Mouse (Mus musculus) spleen, adult 2 months (tissue): ENCODE results near the gene Rcor1. TPM values are rescaled to one million over a fixed set of nuclear protein-coding genes. Genes with fewer than 3 reads are reported as not detected.

Experiments
- DNase-seq, 2 experiments: peaks; one replicate each; pipeline versions ENCODE4 v3.0.0 to v3.0.0-alpha.2; 2012 to 2021; ENCODE audit warnings: low spot score in 2 of 2, low read depth in 1 of 2
- H3K27ac ChIP-seq: fragments of 200-500 bp; 2 replicates; pipeline ENCODE4 v1.5.1; 2012; ENCODE audit warnings: low read length, inconsistent platforms; ENCODE audit not compliant: insufficient read depth
- H3K27me3 ChIP-seq: fragments of 200-500 bp; 2 replicates; pipeline ENCODE4 v1.6.1; 2012; ENCODE audit warnings: mild to moderate bottlenecking, moderate library complexity, low read length, inconsistent platforms; ENCODE audit not compliant: control insufficient read depth, insufficient read depth
- H3K36me3 ChIP-seq: fragments of 200-500 bp; 2 replicates; pipeline ENCODE4 v1.6.1; 2012; ENCODE audit warnings: mild to moderate bottlenecking, low read length, inconsistent platforms; ENCODE audit not compliant: control insufficient read depth, insufficient read depth
- H3K4me1 ChIP-seq: fragments of 200-500 bp; 2 replicates; pipeline ENCODE4 v1.6.1; 2011; ENCODE audit warnings: inconsistent platforms; ENCODE audit not compliant: control insufficient read depth, insufficient read depth, insufficient read length
- H3K4me3 ChIP-seq: fragments of 200-500 bp; 2 replicates; pipeline ENCODE4 v1.5.1; 2011; ENCODE audit warnings: mild to moderate bottlenecking, inconsistent platforms; ENCODE audit not compliant: insufficient read depth, insufficient read length; ENCODE audit errors: extremely low read depth
- CTCF ChIP-seq: fragments of 200-500 bp; IDR thresholded peaks from 2 replicates; pipeline ENCODE4 v1.5.1; 2011; ENCODE audit warnings: mild to moderate bottlenecking, inconsistent platforms; ENCODE audit not compliant: insufficient read depth, insufficient read length, insufficient replicate concordance; ENCODE audit errors: extremely low read depth
- POLR2A ChIP-seq: fragments of 200-500 bp; IDR thresholded peaks from 2 replicates; pipeline ENCODE4 v1.6.1; 2011; ENCODE audit warnings: low read depth, low read length, inconsistent platforms
- WGBS: fragments of 180-500 bp; shearing (Covaris S2); methylation state at CpG from one replicate; pipeline ENCODE4 v1.1.7; 2018; 5-methylcytosine and 5-hydroxymethylcytosine counted together
- polyA plus RNA-seq: library from polyadenylated mRNA; depleted of rRNA; stranded (reverse); fragments of >200 nt; gene quantifications from 2 replicates; pipeline ENCODE4 v1.2.3, GENCODE M21; 2012

Gene Rcor1
- polyA plus RNA-seq, 1 experiment, result 7.8 TPM

DNA sequence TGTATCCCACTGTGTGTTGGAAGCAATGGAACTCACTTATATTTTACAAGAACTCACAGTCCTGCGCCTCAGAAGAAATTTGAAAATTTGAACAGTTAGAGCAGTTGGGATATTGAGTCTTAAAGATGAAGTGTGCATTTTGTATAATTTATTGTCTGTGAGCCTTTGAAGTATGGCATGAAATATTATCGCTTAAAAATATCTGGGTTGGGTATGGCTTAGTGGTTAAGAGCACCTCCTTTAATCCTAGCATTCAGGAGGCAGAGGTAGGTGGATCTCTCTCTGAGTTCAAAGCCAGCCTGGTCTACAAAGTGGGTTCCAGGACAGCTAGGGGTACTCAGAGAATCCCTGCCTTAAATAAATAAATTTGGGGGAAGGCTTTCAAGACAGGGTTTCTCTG lies 20.1 kb upstream of the Rcor1 start:
- no peak overlapping the region for H3K27ac ChIP-seq
- WGBS, result 93% methylated on average over 2 of the region's 2 CpGs
- no peaks in the 10 kb centered on the region for H3K36me3 ChIP-seq
- no peak overlapping the region for H3K4me3 ChIP-seq
- DNase-seq, result no peak
- peaks cover 2% of the 10 kb centered on the region for H3K4me1 ChIP-seq
- H3K27me3 ChIP-seq, result no peaks in the 10 kb centered on the region
- TF ChIP-seq POLR2A (no peak), CTCF (no peak)

- Histone ChIP-seq H3K36me3 (no peaks in the 10 kb centered on the region), H3K4me3 (no peak overlapping the region), H3K4me1 (peaks cover 6% of the 10 kb centered on the region), H3K27me3 (no peaks in the 10 kb centered on the region), H3K27ac (no peak overlapping the region)
- no peak for TF ChIP-seq POLR2A
- no peak for TF ChIP-seq CTCF
- no peak for DNase-seq
- 82% methylated on average over 1 of the region's 1 CpGs for WGBS
Measured at GRCm38 (mm10) chr12:111021138-111021537, 18.0 kb upstream of the Rcor1 start.

DNA sequence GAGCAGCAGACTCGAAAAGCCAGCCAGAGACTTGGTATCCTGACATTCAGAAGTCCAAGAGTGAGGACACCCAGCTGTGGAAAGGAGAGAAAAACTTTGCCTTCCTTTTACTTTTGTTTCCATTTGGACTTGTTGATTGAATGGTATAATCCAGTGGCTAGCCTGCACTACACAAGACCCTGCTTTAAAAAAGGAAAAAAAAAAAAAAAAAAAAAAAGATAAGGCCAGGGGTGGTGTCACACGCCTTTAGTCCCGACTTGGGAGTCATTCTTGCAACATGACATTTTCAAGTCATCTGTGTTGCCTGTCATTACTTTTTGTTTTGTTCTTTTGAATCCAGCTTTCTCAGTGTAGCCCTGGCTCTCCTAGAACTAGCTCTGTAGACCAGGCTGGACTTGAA lies 17.6 kb upstream of the Rcor1 start:
- WGBS, result 64% methylated on average over 3 of the region's 3 CpGs
- TF ChIP-seq CTCF (no peak), POLR2A (no peak)
- H3K4me1 ChIP-seq, result peaks cover 6% of the 10 kb centered on the region
- H3K27ac ChIP-seq, result no peak overlapping the region
- no peaks in the 10 kb centered on the region for H3K36me3 ChIP-seq
- no peaks in the 10 kb centered on the region for H3K27me3 ChIP-seq
- DNase-seq, result no peak
- H3K4me3 ChIP-seq, result no peak overlapping the region

GRCm38 (mm10) chr12:111028176-111029167 lies 10.7 kb upstream of the Rcor1 start:
- Histone ChIP-seq H3K4me3 (no peak overlapping the region), H3K4me1 (peaks cover 6% of the 10 kb centered on the region), H3K27ac (no peak overlapping the region), H3K27me3 (no peaks in the 10 kb centered on the region), H3K36me3 (no peaks in the 10 kb centered on the region)
- TF ChIP-seq POLR2A, result no peak
- TF ChIP-seq CTCF, result no peak
- DNase-seq, result no peak
- 80% methylated on average over 19 of the region's 19 CpGs for WGBS

GRCm38 (mm10) chr12:111029291-111029890 lies 9.8 kb upstream of the Rcor1 start:
- peaks cover 1% of the 10 kb centered on the region; the same call in 1 of the 2 replicates for H3K4me1 ChIP-seq
- 62% methylated on average over 7 of the region's 7 CpGs for WGBS

DNA sequence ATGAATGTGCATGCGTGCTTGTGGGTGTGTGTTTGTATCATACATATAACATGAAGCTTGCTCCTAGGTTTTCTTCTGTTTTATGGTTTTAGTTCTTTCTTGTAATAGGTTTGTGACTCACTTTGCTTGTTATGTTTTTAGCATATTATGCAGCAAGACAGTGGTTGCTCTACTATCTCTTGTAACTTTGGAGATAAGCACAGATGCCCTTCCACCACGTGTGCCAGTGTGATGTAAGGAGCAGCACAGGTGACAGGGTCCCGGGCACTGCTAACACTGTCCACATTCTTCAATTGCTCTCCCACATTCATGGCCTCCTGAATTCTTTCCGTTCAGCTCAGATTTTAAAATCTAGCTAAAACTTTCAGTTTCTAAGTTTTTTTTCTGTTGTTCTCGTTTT lies 6.3 kb upstream of the Rcor1 start:
- no peak overlapping the region for H3K4me3 ChIP-seq
- TF ChIP-seq CTCF (no peak), POLR2A (no peak)
- H3K36me3 ChIP-seq, result no peaks in the 10 kb centered on the region
- H3K27me3 ChIP-seq, result no peaks in the 10 kb centered on the region
- 73% methylated on average over 5 of the region's 5 CpGs for WGBS
- no peak overlapping the region for H3K27ac ChIP-seq
- DNase-seq, result no peak
- peaks cover 14% of the 10 kb centered on the region for H3K4me1 ChIP-seq

More at GRCm38 (mm10) chr12:111029291-111029890, 9.8 kb upstream of the Rcor1 start:
- Histone ChIP-seq H3K4me3 (no peak overlapping the region), H3K36me3 (no peaks in the 10 kb centered on the region), H3K27ac (no peak overlapping the region), H3K27me3 (no peaks in the 10 kb centered on the region)
- TF ChIP-seq POLR2A, result no peak
- TF ChIP-seq CTCF, result no peak
- DNase-seq, result no peak
